Mouse (Mus musculus): ENCODE data around the gene Grhpr. TPM values are rescaled to one million over a fixed set of nuclear protein-coding genes. Genes with fewer than 3 reads are reported as not detected.
"Not testable (repeated sequence)": the region's sequence is repeated elsewhere in the genome, so short reads cannot be mapped to it uniquely, and the experiment has no call there.

Gene Grhpr
- polyA plus RNA-seq, 1 experiment from 2014 or later: 30.9 TPM

GRCm38 (mm10) chr4:45037455-45038410, 56.5 kb downstream of the Grhpr start:
- Histone ChIP-seq H3K9ac (replicated peaks; ENCODE audit: low read depth) (no peak overlapping the region), H3K27ac (ENCODE audit: low read length) (no peak overlapping the region)
- WGBS: 79% methylated on average over 13 of the region's 13 CpGs

GRCm38 (mm10) chr4:45038879-45039278, 57.7 kb downstream of the Grhpr start:
- not testable (repeated sequence) for H3K9me3 ChIP-seq (ENCODE audit: low read length); H3K36me3 ChIP-seq (ENCODE audit: insufficient read depth, low read length); H3K4me3 ChIP-seq (ENCODE audit: low read depth, low read length); H3K27ac ChIP-seq (ENCODE audit: low read length); H3K9ac ChIP-seq (replicated peaks; ENCODE audit: low read depth); H3K4me2 ChIP-seq (replicated peaks; ENCODE audit: low read depth, low read length); ATAC-seq; H3K27me3 ChIP-seq (replicated peaks; ENCODE audit: insufficient read depth, low read length); H3K4me1 ChIP-seq (ENCODE audit: insufficient read depth, low read depth, low read length)
- peak; percentile 46 for TF ChIP-seq CTCF (IDR thresholded peaks at IDR 0.05)
- 65% methylated on average over 8 of the region's 8 CpGs for WGBS
- DNase-seq (ENCODE audit: low spot score): peak; percentile 21

More at GRCm38 (mm10) chr4:45037455-45038410, 56.5 kb downstream of the Grhpr start:
- Histone ChIP-seq H3K27me3 (replicated peaks; ENCODE audit: insufficient read depth, low read length) (no peaks in the 10 kb centered on the region), H3K36me3 (ENCODE audit: insufficient read depth, low read length) (peaks cover 1% of the 10 kb centered on the region; the same call in 1 of the 2 replicates), H3K4me3 (ENCODE audit: low read depth, low read length) (no peak overlapping the region), H3K4me1 (ENCODE audit: insufficient read depth, low read depth, low read length) (0 out of 2 replicates have a peak, but pooled peaks cover 3% of the 10 kb centered on the region), H3K4me2 (replicated peaks; ENCODE audit: low read depth, low read length) (no peak overlapping the region), H3K9me3 (ENCODE audit: low read length) (no peaks in the 10 kb centered on the region)
- DNase-seq (ENCODE audit: low spot score): peak; percentile 49
- ATAC-seq: peak; percentile 45
- TF ChIP-seq EP300 (IDR thresholded peaks at IDR 0.05) (no peak), CTCF (IDR thresholded peaks at IDR 0.05) (no peak)

- not testable (repeated sequence) for H3K36me3 ChIP-seq (ENCODE audit: insufficient read depth, low read length); DNase-seq (ENCODE audit: low spot score); H3K9me3 ChIP-seq (ENCODE audit: low read length); ATAC-seq; H3K4me2 ChIP-seq (replicated peaks; ENCODE audit: low read depth, low read length); H3K4me1 ChIP-seq (ENCODE audit: insufficient read depth, low read depth, low read length); H3K9ac ChIP-seq (replicated peaks; ENCODE audit: low read depth); H3K27ac ChIP-seq (ENCODE audit: low read length); H3K4me3 ChIP-seq (ENCODE audit: low read depth, low read length); H3K27me3 ChIP-seq (replicated peaks; ENCODE audit: insufficient read depth, low read length)
- 91% methylated on average over 7 of the region's 7 CpGs for WGBS
Observed at GRCm38 (mm10) chr4:45039546-45039945, 58.4 kb downstream of the Grhpr start.

Other genes starting within 250 kb of the Grhpr start
- gene Zcchc7, start 225.5 kb upstream of the Grhpr start, polyA plus RNA-seq (2015; fragmentation: Nextera tagmentation; extraction: Ambion mirVana): 40.8 and 49.6 TPM in 2 replicates
- gene Zbtb5, start 31.0 kb downstream of the Grhpr start, polyA plus RNA-seq (2015; fragmentation: Nextera tagmentation; extraction: Ambion mirVana): 10.3 and 11.7 TPM in 2 replicates
- 13.1 and 15.3 TPM in 2 replicates for gene Polr1e, start 37.2 kb downstream of the Grhpr start, polyA plus RNA-seq (2015; fragmentation: Nextera tagmentation; extraction: Ambion mirVana)
- 5.9 and 6.3 TPM in 2 replicates for gene Fbxo10, start 103.2 kb downstream of the Grhpr start, polyA plus RNA-seq (2015; fragmentation: Nextera tagmentation; extraction: Ambion mirVana)
- 144 and 151 TPM in 2 replicates for gene Tomm5, start 126.7 kb downstream of the Grhpr start, polyA plus RNA-seq (2015; fragmentation: Nextera tagmentation; extraction: Ambion mirVana)
- gene Frmpd1, start 203.5 kb downstream of the Grhpr start, polyA plus RNA-seq (2015; fragmentation: Nextera tagmentation; extraction: Ambion mirVana): 0.30 and 0.52 TPM in 2 replicates

Data from lung, postnatal 0 days (tissue).